Mouse (Mus musculus) urinary bladder, postnatal 4 days (tissue): ENCODE measurements around the gene Hist1h1b.
"Not testable (repeated sequence)": the region's sequence is repeated elsewhere in the genome, so short reads cannot be mapped to it uniquely, and the experiment has no call there.

ENCODE experiments used
- DNase-seq, 2 experiments: peaks; one replicate each; pipeline ENCODE4 v3.0.0; 2021 to 2022; ENCODE audit warnings: low spot score in 2 of 2

Hist1h1b gene

GRCm38 (mm10) chr13:21779767-21780731 lies at the start of gene Hist1h1b:
Gene Hist1h1b (minus strand): TSS chr13:21780625.
- DNase-seq: peak; percentile 51 to 63

GRCm38 (mm10) chr13:21828511-21828910 lies 48.1 kb upstream of the Hist1h1b start:
- no peak for DNase-seq

GRCm38 (mm10) chr13:21820082-21820890 lies 39.9 kb upstream of the Hist1h1b start:
- DNase-seq: not testable (repeated sequence)

GRCm38 (mm10) chr13:21812092-21812491 lies 31.7 kb upstream of the Hist1h1b start:
- DNase-seq: not testable (repeated sequence)

- DNase-seq: not testable (repeated sequence)
Measured at GRCm38 (mm10) chr13:21811539-21811938, 31.1 kb upstream of the Hist1h1b start, which contains the start of gene Hist1h4m. Gene Hist1h4m (plus strand): TSS chr13:21811746.

GRCm38 (mm10) chr13:21811074-21811473 lies 30.6 kb upstream of the Hist1h1b start:
- not testable (repeated sequence) for DNase-seq

- not testable (repeated sequence) for DNase-seq
Measured at GRCm38 (mm10) chr13:21810073-21810472, 29.6 kb upstream of the Hist1h1b start, which contains the start of the genes Hist1h2bq and Hist1h2ao. Gene Hist1h2bq (minus strand): TSS chr13:21810197. Gene Hist1h2ao (plus strand): TSS chr13:21810465.

GRCm38 (mm10) chr13:21803058-21803457 lies 22.6 kb upstream of the Hist1h1b start:
- DNase-seq: not testable (repeated sequence)

GRCm38 (mm10) chr13:21797163-21797562 lies 16.7 kb upstream of the Hist1h1b start:
- not testable (repeated sequence) for DNase-seq

GRCm38 (mm10) chr13:21795584-21795983 lies 15.2 kb upstream of the Hist1h1b start:
- DNase-seq: no peak

- DNase-seq: no peak
Measured at GRCm38 (mm10) chr13:21790601-21791283, 10.3 kb upstream of the Hist1h1b start.

- no peak for DNase-seq
Measured at GRCm38 (mm10) chr13:21789925-21790324, 9.5 kb upstream of the Hist1h1b start.

- DNase-seq: no peak
Measured at GRCm38 (mm10) chr13:21787760-21788593, 7.6 kb upstream of the Hist1h1b start.

- peak; percentile 79 to 81 for DNase-seq
Measured at GRCm38 (mm10) chr13:21786899-21787629, 6.6 kb upstream of the Hist1h1b start, which contains the start of the genes Hist1h2an and Hist1h2bp. Gene Hist1h2an (minus strand): TSS chr13:21787218. Gene Hist1h2bp (plus strand): TSS chr13:21787461.

- DNase-seq: no peak
Measured at GRCm38 (mm10) chr13:21786189-21786898, 5.9 kb upstream of the Hist1h1b start.

GRCm38 (mm10) chr13:21784311-21784710 lies 3.9 kb upstream of the Hist1h1b start:
- DNase-seq: no peak

GRCm38 (mm10) chr13:21783734-21784161 lies 3.3 kb upstream of the Hist1h1b start:
- no peak for DNase-seq

- peak in 1 of 2 experiments; percentile 30 for DNase-seq
Measured at GRCm38 (mm10) chr13:21783255-21783617, 2.8 kb upstream of the Hist1h1b start, which contains the start of gene Hist1h3i. Gene Hist1h3i (minus strand): TSS chr13:21783370.
